Mouse (Mus musculus) midbrain, embryonic 12.5 days (tissue): ENCODE results near the gene Ap1m2. TPM values are rescaled to one million over a fixed set of nuclear protein-coding genes. Genes with fewer than 3 reads are reported as not detected.

Experiments
- ATAC-seq: fragments of 200-750 bp; cut with Nextera tagmentation; 2 replicates; pipeline ENCODE4 v1.8.0; 2017; ENCODE audit warnings: low read depth, moderate TSS enrichment, moderate library complexity; ENCODE audit not compliant: low FRiP score
- H3K27ac ChIP-seq: fragments of 300-500 bp; sonication (generic); replicated peaks from 2 replicates; pipeline ENCODE4 v1.5.1; 2016; ENCODE audit warnings: mild to moderate bottlenecking
- H3K27me3 ChIP-seq: fragments of 300-500 bp; sonication (generic); 2 replicates; pipeline ENCODE4 v1.6.1; 2016; ENCODE audit warnings: mild to moderate bottlenecking
- H3K36me3 ChIP-seq: fragments of 300-500 bp; sonication (generic); 2 replicates; pipeline ENCODE4 v1.6.1; 2016
- H3K4me1 ChIP-seq: fragments of 300-500 bp; sonication (generic); 2 replicates; pipeline ENCODE4 v1.6.1; 2016
- H3K4me2 ChIP-seq: fragments of 300-500 bp; sonication (generic); replicated peaks from 2 replicates; pipeline ENCODE4 v1.6.1; 2016; ENCODE audit warnings: mild to moderate bottlenecking, moderate library complexity
- H3K4me3 ChIP-seq: fragments of 300-500 bp; sonication (generic); 2 replicates; pipeline ENCODE4 v1.5.1; 2016; ENCODE audit warnings: mild to moderate bottlenecking
- H3K9ac ChIP-seq: fragments of 300-500 bp; sonication (generic); replicated peaks from 2 replicates; pipeline ENCODE4 v1.6.1; 2016; ENCODE audit warnings: mild to moderate bottlenecking, moderate library complexity
- H3K9me3 ChIP-seq: fragments of 300-500 bp; sonication (generic); 2 replicates; pipeline ENCODE4 v1.6.1; 2016; ENCODE audit warnings: mild to moderate bottlenecking
- WGBS: fragments of 180-500 bp; shearing (Covaris S2); methylation state at CpG from one replicate; pipeline ENCODE4 v1.1.7; 2016; 5-methylcytosine and 5-hydroxymethylcytosine counted together
- polyA plus RNA-seq: library from polyadenylated mRNA; unstranded; fragments of >200 nt; fragmentation: Nextera tagmentation; extraction: Ambion mirVana; gene quantifications from 2 replicates; pipeline ENCODE4 v1.2.1, GENCODE M21; 2016

Ap1m2 gene
- polyA plus RNA-seq, 1 experiment from 2014 or later: 0.78 TPM

- no peak overlapping the region for H3K27ac ChIP-seq
- peak overlapping the region; percentile 81; the same call in 1 of the 2 replicates for H3K4me2 ChIP-seq
- H3K9me3 ChIP-seq: no peaks in the 10 kb centered on the region
- H3K4me3 ChIP-seq: no peak overlapping the region
- peaks cover 21% of the 10 kb centered on the region for H3K4me1 ChIP-seq
- WGBS: 90% methylated on average over 19 of the region's 19 CpGs
- no peaks in the 10 kb centered on the region for H3K27me3 ChIP-seq
- H3K9ac ChIP-seq: no peak overlapping the region
- no peak for ATAC-seq
- H3K36me3 ChIP-seq: peaks cover 3% of the 10 kb centered on the region; the same call in 1 of the 2 replicates
Measured at GRCm38 (mm10) chr9:21322211-21322916, 10.2 kb upstream of the Ap1m2 start.

DNA sequence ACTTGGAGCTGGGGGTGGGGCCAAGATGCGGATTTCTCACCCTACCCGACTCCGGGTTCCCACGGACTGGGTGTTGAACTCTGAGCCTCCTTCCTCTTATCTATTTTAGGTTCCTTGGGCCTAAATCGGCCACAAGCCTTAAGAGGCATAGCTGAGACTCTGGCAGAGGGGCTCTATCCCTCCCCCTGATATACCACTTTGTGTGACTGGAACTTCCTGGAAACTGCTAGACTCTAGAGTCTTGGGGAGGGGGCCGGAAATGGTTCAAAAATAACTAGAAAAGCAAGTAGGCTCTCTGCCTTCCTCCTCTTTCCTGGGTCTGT lies 9.3 kb upstream of the Ap1m2 start:
- ATAC-seq: no peak
- Histone ChIP-seq H3K4me1 (peaks cover 21% of the 10 kb centered on the region), H3K27ac (no peak overlapping the region)

DNA sequence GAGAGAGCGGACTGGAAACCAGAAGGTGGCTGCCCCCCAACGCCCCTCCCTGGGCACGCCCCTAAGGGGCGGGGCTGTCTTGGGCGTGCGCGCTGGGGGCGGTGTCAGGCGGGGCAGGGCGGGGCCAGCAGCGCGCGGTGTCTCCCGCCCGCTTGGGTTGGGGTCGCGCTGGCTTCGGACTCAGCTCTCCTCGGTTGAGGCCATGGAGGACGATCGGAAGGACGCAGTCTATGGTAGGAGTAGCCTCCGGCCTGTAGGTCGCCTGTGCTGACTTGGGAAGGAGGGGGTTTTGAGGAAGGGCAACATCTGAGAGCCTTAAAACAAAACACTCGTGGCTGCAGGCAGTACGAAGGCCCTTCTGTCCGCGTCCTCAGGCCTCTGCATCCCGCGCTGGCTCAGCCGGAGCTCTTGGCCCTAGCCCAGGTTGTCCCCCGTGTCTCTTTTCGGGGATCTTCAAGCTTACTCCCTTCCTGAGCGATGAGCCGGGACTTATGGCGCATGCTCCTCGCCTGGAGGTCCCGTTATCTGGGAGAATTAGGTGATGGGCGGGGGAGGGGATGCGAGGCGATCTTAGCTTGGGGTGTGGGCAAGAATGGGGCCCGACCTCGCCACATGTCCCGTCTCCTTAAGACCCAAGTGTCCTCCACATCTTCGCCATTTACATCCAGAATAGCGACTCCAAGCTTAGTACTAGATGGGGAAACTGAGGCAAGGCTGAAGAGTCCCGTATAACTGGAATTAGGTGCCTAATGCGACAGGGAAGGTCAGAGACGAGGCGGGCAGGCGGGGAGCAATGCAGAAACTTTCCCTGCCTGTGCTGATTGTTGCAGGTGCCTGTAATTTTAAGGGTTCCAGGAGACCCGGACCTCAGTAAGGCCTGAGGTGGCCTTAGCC lies 8.7 kb upstream of the Ap1m2 start, which contains the start of gene Slc44a2:
Gene Slc44a2 (plus strand): TSS at position 80 of the 894 bp plus-strand sequence.
- peak within 1 kb of the TSS; percentile 73 for H3K9ac ChIP-seq
- peak within 1 kb of the TSS; percentile 70 for H3K4me3 ChIP-seq
- H3K36me3 ChIP-seq: peaks cover 3% of the 10 kb centered on the region; the same call in 1 of the 2 replicates
- H3K4me1 ChIP-seq: peaks cover 21% of the 10 kb centered on the region
- H3K27me3 ChIP-seq: no peaks in the 10 kb centered on the region
- H3K27ac ChIP-seq: peak within 1 kb of the TSS; percentile 49; the same call in 1 of the 2 replicates
- H3K4me2 ChIP-seq: peak within 1 kb of the TSS; percentile 81
- peak; percentile 94 for ATAC-seq
- 1% methylated on average over 52 of the region's 52 CpGs for WGBS
- no peaks in the 10 kb centered on the region for H3K9me3 ChIP-seq

More for the DNA sequence above, 9.3 kb upstream of the Ap1m2 start:
- Histone ChIP-seq H3K36me3 (peaks cover 3% of the 10 kb centered on the region; the same call in 1 of the 2 replicates), H3K27me3 (no peaks in the 10 kb centered on the region), H3K9ac (peak overlapping the region; percentile 73), H3K4me2 (peak overlapping the region; percentile 81), H3K4me3 (peak overlapping the region; percentile 70), H3K9me3 (no peaks in the 10 kb centered on the region)
- WGBS: 15% methylated on average over 6 of the region's 6 CpGs

DNA sequence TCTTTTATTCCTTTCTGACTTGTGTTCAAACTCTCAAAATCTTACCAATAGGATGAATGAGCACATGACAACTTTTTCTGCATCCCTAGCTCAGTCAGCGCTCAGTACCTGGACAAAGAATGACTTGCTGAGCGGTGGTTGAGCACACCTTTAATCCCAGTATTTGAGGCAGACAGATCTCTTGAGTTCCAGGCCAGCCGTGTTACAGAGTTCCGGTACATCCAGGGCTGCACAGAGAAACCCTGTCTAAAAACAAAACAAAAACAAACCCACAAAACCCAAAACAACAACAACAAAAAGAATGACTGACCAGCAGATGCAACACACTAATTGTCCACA lies 8.1 kb upstream of the Ap1m2 start:
- whole genome bisulfite sequencing: 20% methylated on average over 4 of the region's 4 CpGs
- no peak for ATAC-seq

GRCm38 (mm10) chr9:21319503-21319902 lies 7.4 kb upstream of the Ap1m2 start:
- Histone ChIP-seq H3K4me1 (peaks cover 21% of the 10 kb centered on the region), H3K4me2 (no peak overlapping the region), H3K27me3 (no peaks in the 10 kb centered on the region), H3K9me3 (no peaks in the 10 kb centered on the region), H3K9ac (no peak overlapping the region), H3K27ac (no peak overlapping the region), H3K36me3 (peaks cover 3% of the 10 kb centered on the region; the same call in 1 of the 2 replicates), H3K4me3 (no peak overlapping the region)
- WGBS: 92% methylated on average over 4 of the region's 4 CpGs
- ATAC-seq: no peak

More for the DNA sequence above, 8.1 kb upstream of the Ap1m2 start:
- peak overlapping the region; percentile 70 for H3K4me3 ChIP-seq
- H3K9ac ChIP-seq: peak overlapping the region; percentile 73
- 0 out of 2 replicates have a peak overlapping the region, but pooled peaks have one; percentile 49 for H3K27ac ChIP-seq
- peaks cover 3% of the 10 kb centered on the region; the same call in 1 of the 2 replicates for H3K36me3 ChIP-seq
- peaks cover 21% of the 10 kb centered on the region for H3K4me1 ChIP-seq
- H3K9me3 ChIP-seq: no peaks in the 10 kb centered on the region
- peak overlapping the region; percentile 81 for H3K4me2 ChIP-seq
- no peaks in the 10 kb centered on the region for H3K27me3 ChIP-seq

GRCm38 (mm10) chr9:21318792-21319191 lies 6.7 kb upstream of the Ap1m2 start:
- 89% methylated on average over 6 of the region's 6 CpGs for WGBS
- ATAC-seq: no peak
- no peaks in the 10 kb centered on the region for H3K36me3 ChIP-seq
- H3K27ac ChIP-seq: no peak overlapping the region
- H3K4me3 ChIP-seq: no peak overlapping the region
- peaks cover 21% of the 10 kb centered on the region for H3K4me1 ChIP-seq
- no peak overlapping the region for H3K4me2 ChIP-seq
- H3K9me3 ChIP-seq: no peaks in the 10 kb centered on the region
- H3K9ac ChIP-seq: no peak overlapping the region
- no peaks in the 10 kb centered on the region for H3K27me3 ChIP-seq

- H3K9ac ChIP-seq: no peak overlapping the region
- WGBS: 78% methylated on average over 7 of the region's 7 CpGs
- H3K4me2 ChIP-seq: no peak overlapping the region
- no peaks in the 10 kb centered on the region for H3K9me3 ChIP-seq
- no peaks in the 10 kb centered on the region for H3K36me3 ChIP-seq
- no peak overlapping the region for H3K4me3 ChIP-seq
- ATAC-seq: no peak
- H3K27ac ChIP-seq: no peak overlapping the region
- H3K27me3 ChIP-seq: peaks cover 14% of the 10 kb centered on the region
- H3K4me1 ChIP-seq: peaks cover 14% of the 10 kb centered on the region
Measured at GRCm38 (mm10) chr9:21316696-21317095, 4.6 kb upstream of the Ap1m2 start.

- ATAC-seq: no peak
- 64% methylated on average over 5 of the region's 5 CpGs for WGBS
- H3K27me3 ChIP-seq: peaks cover 22% of the 10 kb centered on the region
- no peak overlapping the region for H3K9ac ChIP-seq
- no peaks in the 10 kb centered on the region for H3K36me3 ChIP-seq
- no peak overlapping the region for H3K4me3 ChIP-seq
- no peak overlapping the region for H3K4me2 ChIP-seq
- no peaks in the 10 kb centered on the region for H3K9me3 ChIP-seq
- 0 out of 2 replicates have a peak, but pooled peaks cover 5% of the 10 kb centered on the region for H3K4me1 ChIP-seq
- H3K27ac ChIP-seq: no peak overlapping the region
Measured at GRCm38 (mm10) chr9:21315421-21315820, 3.3 kb upstream of the Ap1m2 start.

- 88% methylated on average over 9 of the region's 9 CpGs for WGBS
- ATAC-seq: no peak
- H3K4me1 ChIP-seq: 0 out of 2 replicates have a peak, but pooled peaks cover 5% of the 10 kb centered on the region
- H3K36me3 ChIP-seq: no peaks in the 10 kb centered on the region
- peaks cover 28% of the 10 kb centered on the region for H3K27me3 ChIP-seq
- H3K4me3 ChIP-seq: no peak overlapping the region
- no peak overlapping the region for H3K27ac ChIP-seq
- H3K4me2 ChIP-seq: no peak overlapping the region
- no peaks in the 10 kb centered on the region for H3K9me3 ChIP-seq
- H3K9ac ChIP-seq: no peak overlapping the region
Measured at GRCm38 (mm10) chr9:21314367-21315140, 2.4 kb upstream of the Ap1m2 start.

DNA sequence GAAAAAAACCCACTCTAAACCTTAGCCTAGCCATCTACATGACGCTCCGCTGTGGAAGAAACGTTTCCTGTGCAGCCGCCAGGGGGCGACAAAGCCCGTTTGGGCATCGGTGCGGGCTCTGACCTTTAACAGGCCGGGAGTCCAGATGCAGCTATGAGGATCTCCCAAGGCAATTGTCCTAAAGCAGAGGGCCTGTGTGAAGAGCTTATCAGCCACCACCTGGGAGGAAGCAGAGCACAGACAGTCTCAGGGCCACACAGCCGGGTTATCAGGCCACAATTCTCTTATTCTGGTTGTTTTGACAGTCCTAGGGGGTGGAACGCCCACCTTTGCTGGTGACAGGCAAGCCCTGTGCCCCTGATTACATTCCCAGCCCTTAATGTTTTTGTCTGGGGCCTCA lies 1.3 kb upstream of the Ap1m2 start:
- 9% methylated on average over 11 of the region's 11 CpGs for WGBS
- H3K9ac ChIP-seq: no peak overlapping the region
- H3K27ac ChIP-seq: no peak overlapping the region
- 0 out of 2 replicates have a peak, but pooled peaks cover 5% of the 10 kb centered on the region for H3K4me1 ChIP-seq
- peak; percentile 52; the same call in 1 of the 2 replicates for ATAC-seq
- H3K9me3 ChIP-seq: no peaks in the 10 kb centered on the region
- H3K27me3 ChIP-seq: peaks cover 28% of the 10 kb centered on the region
- H3K36me3 ChIP-seq: no peaks in the 10 kb centered on the region
- H3K4me3 ChIP-seq: no peak overlapping the region
- H3K4me2 ChIP-seq: no peak overlapping the region

GRCm38 (mm10) chr9:21311695-21312094 lies 442 bp downstream of the Ap1m2 start:
- Histone ChIP-seq H3K4me3 (0 out of 2 replicates have a peak overlapping the region, but pooled peaks have one; percentile 2), H3K9ac (no peak overlapping the region), H3K9me3 (no peaks in the 10 kb centered on the region), H3K27me3 (peaks cover 28% of the 10 kb centered on the region), H3K27ac (no peak overlapping the region), H3K4me1 (0 out of 2 replicates have a peak, but pooled peaks cover 5% of the 10 kb centered on the region), H3K36me3 (no peaks in the 10 kb centered on the region), H3K4me2 (no peak overlapping the region)
- WGBS: 29% methylated on average over 7 of the region's 7 CpGs
- no peak for ATAC-seq
